Mouse (Mus musculus) thymus, adult 18-20 months (tissue): ENCODE results near the gene Isoc2a.
"Not testable (repeated sequence)": the region's sequence is repeated elsewhere in the genome, so short reads cannot be mapped to it uniquely, and the experiment has no call there.

Source experiments
- DNase-seq, 2 experiments: peaks; one replicate each; pipeline ENCODE4 v3.0.0; 2022; ENCODE audit warnings: mixed read lengths in 2 of 2

Gene Isoc2a

GRCm38 (mm10) chr7:4865090-4865489, 11.9 kb upstream of the Isoc2a start:
- DNase-seq: peak in 1 of 2 experiments; percentile 30

- peak; percentile 91 to 96 for DNase-seq
Measured at GRCm38 (mm10) chr7:4865579-4866493, 11.1 kb upstream of the Isoc2a start.

DNA sequence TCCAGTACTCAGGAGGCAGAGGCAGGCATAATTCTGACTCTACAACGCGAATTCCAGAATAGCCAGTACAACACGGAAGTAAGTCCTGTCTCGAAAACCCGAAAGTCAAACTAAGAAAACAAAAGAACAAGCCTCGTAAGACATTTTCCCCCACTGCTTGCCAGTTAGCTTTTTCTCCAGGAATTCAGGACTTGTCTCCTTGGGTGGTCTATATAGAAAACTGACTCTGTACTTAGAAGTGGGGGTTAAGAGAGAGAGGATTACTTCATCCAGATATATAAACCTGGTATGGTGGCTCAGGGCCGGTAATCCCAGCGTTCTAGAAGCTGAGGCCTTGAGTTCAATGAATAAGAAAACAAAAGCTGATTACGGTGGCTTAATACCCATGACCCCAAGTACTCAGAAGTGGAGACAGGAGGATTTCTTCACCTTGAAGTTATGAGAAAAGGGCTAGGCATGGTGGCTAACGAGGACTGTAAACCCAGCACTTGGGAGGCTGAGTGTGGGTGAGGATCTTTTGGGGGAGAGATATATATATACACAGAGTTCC, 10.2 kb upstream of the Isoc2a start:
- no peak for DNase-seq

- no peak for DNase-seq
Measured at GRCm38 (mm10) chr7:4870133-4870532, 6.8 kb upstream of the Isoc2a start, which contains the start of gene Isoc2b. Isoc2b (minus strand) TSS chr7:4870258.

- DNase-seq: no peak
Measured at GRCm38 (mm10) chr7:4877226-4877625, 273 bp downstream of the Isoc2a start.

- DNase-seq: no peak
Measured at GRCm38 (mm10) chr7:4878186-4878585, 1.2 kb downstream of the Isoc2a start.

DNA sequence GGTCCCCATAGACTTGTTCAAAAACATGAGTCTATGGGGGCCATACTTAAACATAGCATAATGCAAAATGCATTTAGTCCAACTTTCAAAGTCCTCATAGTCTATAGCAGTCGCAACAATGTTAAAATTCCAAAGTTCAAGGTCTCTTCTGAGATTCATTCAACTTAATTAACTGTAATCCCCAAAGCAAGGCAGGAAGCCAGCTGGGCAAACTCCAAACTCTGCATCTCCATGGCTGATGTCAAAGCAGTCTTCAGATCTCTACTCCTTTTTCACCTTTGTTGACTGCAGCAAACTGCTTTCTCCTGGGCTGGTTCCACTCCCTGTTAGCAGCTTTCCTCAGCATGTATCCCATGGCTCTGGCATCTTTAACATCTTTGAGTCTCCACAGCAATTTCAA, 2.1 kb downstream of the Isoc2a start:
- DNase-seq: not testable (repeated sequence)

DNA sequence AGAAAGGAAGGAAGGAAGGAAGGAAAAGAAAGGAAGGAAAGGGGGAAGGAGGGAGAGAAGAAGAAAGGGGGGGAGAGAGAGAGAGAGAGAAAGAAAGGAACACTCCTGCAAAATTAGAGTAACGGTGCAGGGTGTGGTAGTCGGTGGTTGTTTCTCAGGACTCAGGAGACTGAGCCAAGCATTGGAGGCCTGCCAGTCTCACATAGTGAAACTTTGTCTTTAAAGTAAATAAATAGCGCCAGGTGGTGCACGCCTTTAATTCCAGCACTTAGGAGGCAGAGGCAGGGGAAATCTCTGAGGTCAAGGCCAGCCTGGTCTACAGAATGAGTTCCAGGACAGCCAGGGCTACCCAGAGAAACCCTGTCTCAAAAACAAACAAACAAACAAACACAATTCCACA, 9.7 kb downstream of the Isoc2a start:
- DNase-seq: no peak

- no peak for DNase-seq
Measured at GRCm38 (mm10) chr7:4895186-4895585, 18.2 kb downstream of the Isoc2a start.

DNA sequence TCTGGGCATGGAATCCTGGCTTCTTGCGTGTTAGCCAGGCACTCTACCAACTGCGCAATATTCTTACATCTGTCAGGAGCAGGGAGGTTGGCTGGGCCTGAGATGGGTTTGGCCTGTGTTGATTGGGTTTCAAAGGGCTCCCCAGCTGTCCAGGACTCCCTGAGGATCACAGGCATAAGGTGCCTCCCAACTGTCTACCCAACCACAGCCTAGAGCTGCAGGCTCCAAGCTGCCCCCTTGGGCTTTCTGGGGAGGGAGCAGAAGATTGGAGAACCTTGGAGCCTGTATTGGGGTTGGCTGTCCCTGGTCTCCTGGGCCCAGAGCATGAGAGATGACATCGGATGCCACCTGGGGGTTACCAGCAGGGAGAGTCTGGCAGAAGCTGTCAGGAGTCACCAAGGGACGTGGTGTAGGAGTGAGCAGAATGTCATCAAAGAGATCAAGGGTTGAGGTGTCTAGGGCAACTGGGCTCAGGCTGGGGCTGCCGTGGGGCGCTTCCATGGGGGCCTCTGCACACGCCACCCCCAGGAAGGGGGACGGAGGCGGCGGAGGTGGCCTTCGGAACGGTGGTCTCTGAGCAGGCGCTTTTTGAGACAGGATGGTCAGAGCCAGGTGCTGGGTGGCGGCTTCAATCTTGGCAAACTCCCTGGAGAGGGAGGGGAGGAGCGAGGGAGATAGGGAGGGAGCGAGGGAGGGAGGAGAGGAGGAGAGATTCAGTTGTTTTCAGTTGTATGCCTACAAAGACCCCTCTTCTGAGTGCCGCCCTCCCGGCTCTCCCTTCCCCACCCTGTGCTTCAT, 22.1 kb downstream of the Isoc2a start:
- no peak for DNase-seq

DNA sequence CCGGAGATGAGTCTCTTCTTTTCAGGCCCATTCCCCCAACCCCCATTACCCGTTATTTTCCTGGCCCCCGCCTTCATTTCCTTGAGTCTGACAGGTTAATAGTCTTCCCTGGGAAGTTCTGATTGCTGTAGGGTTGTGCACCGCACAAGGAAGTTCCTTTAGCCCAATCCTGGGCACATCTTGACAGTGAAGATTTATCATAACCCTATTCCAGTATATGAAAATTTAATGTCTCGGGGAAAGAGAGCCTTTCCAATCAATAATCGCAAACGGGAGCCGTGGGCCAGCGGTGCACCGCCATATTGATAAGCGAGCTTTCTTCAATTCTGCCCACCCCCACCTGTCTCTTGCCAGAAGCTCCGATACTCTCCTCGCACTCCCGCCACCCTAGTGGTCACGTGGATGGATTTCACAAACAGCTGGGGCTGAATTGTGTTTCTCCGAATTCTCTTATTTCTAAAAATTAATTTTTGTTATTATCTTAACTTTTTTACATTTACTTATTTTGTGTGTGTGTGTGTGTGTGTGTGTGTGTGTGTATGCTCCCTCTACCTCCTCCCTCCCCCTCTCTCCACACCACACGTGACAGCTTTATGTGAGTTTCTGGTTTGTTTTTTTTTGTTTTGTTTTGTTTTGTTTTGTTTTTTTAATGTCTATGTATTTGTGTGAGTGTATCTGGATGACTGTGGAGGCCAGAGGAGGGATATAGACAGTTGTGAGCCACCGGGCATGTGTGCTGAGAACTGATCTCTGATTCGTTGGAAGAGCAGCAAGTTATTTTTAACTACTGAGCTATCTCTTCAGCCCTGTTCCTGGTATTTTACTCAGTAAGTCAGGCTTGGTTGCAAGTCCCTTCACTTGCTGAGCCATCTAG, 22.9 kb downstream of the Isoc2a start:
- no peak for DNase-seq

- no peak for DNase-seq
Measured at GRCm38 (mm10) chr7:4900523-4900851, 23.5 kb downstream of the Isoc2a start.

GRCm38 (mm10) chr7:4901171-4901570, 24.2 kb downstream of the Isoc2a start:
- DNase-seq: no peak

DNA sequence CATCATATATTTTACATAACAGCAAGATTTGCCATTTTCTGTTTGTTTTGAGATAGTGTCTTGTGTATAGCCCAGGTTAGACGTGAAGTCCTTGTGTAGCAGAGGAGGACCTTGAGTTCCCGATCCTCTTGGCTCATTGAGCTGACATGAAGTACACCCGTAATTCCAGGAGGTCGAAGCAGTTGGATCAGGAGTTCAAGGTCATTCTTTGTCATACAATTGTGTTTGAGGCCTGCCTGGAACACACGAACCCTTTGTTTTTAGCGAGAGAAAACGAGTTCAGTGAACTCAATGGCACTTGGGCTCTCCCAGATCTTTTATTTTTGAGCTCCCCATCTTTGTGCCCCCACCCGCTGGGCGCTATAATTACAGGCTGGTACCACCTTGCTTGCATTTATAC, 25.5 kb downstream of the Isoc2a start:
- no peak for DNase-seq

GRCm38 (mm10) chr7:4906466-4906950, 29.6 kb downstream of the Isoc2a start, which contains the start of gene Gm36210:
Gm36210 (minus strand) TSS chr7:4906516.
- DNase-seq: no peak

- no peak for DNase-seq
Measured at GRCm38 (mm10) chr7:4911561-4911960, 34.6 kb downstream of the Isoc2a start.

DNA sequence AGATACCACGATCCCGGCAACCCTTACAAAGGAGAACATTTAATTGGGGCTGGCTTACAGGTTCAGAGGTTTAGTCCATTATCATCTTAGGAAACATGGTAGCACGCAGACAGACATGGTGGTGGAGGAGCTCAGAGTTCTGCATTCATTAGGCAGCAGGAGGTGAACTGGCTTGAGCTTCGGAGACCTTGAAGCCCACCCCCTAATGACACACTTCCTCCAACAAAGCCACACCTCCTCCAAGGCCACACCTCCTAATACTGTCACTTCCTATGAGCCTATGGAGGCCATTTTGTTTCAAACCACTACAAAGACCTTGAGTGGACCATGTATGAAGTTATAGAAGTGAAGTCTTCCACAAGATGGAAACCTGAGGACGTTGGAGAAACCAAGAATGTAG, 35.3 kb downstream of the Isoc2a start:
- no peak for DNase-seq

- DNase-seq: peak; percentile 87 to 88
Measured at GRCm38 (mm10) chr7:4915007-4915665, 38.2 kb downstream of the Isoc2a start, which contains the start of gene Zfp628. Zfp628 (plus strand) TSS chr7:4915217.

DNA sequence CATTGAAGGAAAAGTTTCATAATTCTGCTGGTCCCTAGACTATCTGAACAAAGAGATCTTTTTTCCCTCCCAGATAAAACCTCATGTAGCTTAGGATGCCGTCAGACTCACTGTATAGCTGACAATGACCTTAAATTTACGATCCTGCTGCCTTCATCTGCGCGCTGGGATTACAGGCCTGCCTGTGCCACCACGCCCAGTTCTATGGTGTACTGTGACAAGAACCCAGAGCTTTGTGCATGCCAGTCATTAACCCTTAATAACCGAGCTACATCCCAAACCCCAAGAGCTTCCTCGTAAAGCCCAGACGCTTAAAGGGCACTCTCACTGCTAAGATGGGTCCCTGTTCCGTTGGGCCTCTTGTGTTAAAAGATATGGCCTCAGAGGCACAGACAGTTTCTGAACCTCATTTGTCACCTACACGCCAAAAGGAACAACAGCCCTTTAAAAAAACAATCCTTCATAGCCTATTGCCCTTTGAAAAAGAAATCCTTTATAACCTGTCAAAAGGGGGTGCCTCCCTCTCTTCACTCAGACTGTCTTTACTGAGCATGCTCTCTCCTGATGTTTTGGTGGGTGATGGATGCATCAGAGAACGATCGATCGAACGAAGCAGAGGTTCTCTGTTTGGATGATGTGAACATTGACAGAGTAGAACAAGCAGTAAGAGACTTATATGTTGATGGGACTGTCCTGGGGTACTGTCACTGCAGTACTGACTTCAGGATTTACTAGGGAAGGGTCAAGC, 38.9 kb downstream of the Isoc2a start:
- DNase-seq: no peak

DNA sequence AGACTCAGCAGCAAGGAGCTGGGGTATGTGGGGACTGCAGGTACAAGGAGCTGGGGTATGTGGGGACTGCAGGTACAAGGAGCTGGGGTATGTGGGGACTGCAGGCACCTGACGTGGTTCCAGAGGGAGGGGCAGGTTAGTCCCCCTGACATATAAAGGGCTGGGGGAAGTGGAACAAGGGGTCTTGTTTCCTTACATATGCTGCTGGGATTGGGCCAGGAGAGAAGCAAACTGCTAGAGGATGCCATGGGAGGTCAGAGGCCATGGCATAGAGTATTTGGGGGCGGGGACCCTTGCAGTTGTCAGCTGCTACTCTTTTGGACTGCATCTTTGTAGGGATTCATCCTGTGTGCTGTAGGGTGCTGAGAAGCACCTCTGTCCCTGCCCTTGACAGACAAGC, 40.5 kb downstream of the Isoc2a start:
- no peak for DNase-seq

- DNase-seq: no peak
Measured at GRCm38 (mm10) chr7:4918681-4919080, 41.7 kb downstream of the Isoc2a start.
